Mouse (Mus musculus) liver, embryonic 14.5 days (tissue): ENCODE measurements at regions not wholly inside any gene's neighbourhood (a gene's known extent, or its start where the extent isn't known, plus 50 kb on each side); places are given as distances from the start of the nearest gene placed in this dataset.

Experiments used
- ATAC-seq: fragments of 200-750 bp; cut with Nextera tagmentation; 2 replicates; pipeline ENCODE4 v1.8.0; 2017; ENCODE audit warnings: moderate number of reproducible peaks, mild to moderate bottlenecking, moderate library complexity; ENCODE audit not compliant: insufficient read depth
- DNase-seq, 3 experiments: peaks; one replicate each; pipeline ENCODE4 v3.0.0-alpha.2; 2012 to 2013; ENCODE audit warnings: low read depth in 3 of 3, low spot score in 3 of 3
- H3K27ac ChIP-seq: fragments of 300-500 bp; sonication (generic); 2 replicates; pipeline ENCODE4 v1.5.1; 2014; ENCODE audit warnings: moderate library complexity, mild to moderate bottlenecking, control low read depth, inconsistent platforms
- H3K27me3 ChIP-seq: fragments of 300-500 bp; sonication (generic); 2 replicates; pipeline ENCODE4 v1.6.1; 2014; ENCODE audit warnings: mild to moderate bottlenecking, low read length, moderate library complexity; ENCODE audit not compliant: control insufficient read depth, insufficient read depth
- H3K36me3 ChIP-seq: fragments of 300-500 bp; sonication (generic); replicated peaks from 2 replicates; pipeline ENCODE4 v1.6.1; 2014; ENCODE audit warnings: low read depth; ENCODE audit not compliant: control insufficient read depth, insufficient read depth
- H3K4me1 ChIP-seq, 2 experiments: fragments of 200-500 bp in 1 of 2; fragments of 300-500 bp in 1 of 2; sonication (generic) in 1 of 2; replicated peaks; 2 replicates each; pipeline ENCODE4 v1.6.1; 2012 to 2014; ENCODE audit warnings: antibody characterized with exemption in 1 of 2, inconsistent platforms in 1 of 2, low read length in 1 of 2; ENCODE audit not compliant: control insufficient read depth in 2 of 2, insufficient read depth in 2 of 2
- H3K4me2 ChIP-seq: fragments of 300-500 bp; sonication (generic); 2 replicates; pipeline ENCODE4 v1.6.1; 2014; ENCODE audit warnings: low read depth, mild to moderate bottlenecking, control low read depth, moderate library complexity
- H3K4me3 ChIP-seq, 2 experiments: fragments of 200-500 bp in 1 of 2; fragments of 300-500 bp in 1 of 2; sonication (generic) in 1 of 2; 2 replicates each; pipeline ENCODE4 v1.5.1; 2012 to 2014; ENCODE audit warnings: low read depth in 2 of 2, low read length in 2 of 2, mild to moderate bottlenecking in 2 of 2, control low read depth in 1 of 2, inconsistent platforms in 1 of 2, moderate library complexity in 1 of 2; ENCODE audit not compliant: insufficient read depth in 1 of 2
- H3K9ac ChIP-seq: fragments of 300-500 bp; sonication (generic); replicated peaks from 2 replicates; pipeline ENCODE4 v1.6.1; 2014; ENCODE audit warnings: mild to moderate bottlenecking, control low read depth, moderate library complexity
- H3K9me3 ChIP-seq: fragments of 300-500 bp; sonication (generic); 2 replicates; pipeline ENCODE4 v1.6.1; 2016; ENCODE audit warnings: low read length, mixed read lengths; ENCODE audit not compliant: control insufficient read depth
- CTCF ChIP-seq: IDR thresholded peaks from 2 replicates; pipeline ENCODE4 v1.5.1; 2016; ENCODE audit warnings: antibody characterized with exemption, low read depth, control low read depth
- EP300 ChIP-seq: IDR thresholded peaks from 2 replicates; pipeline ENCODE4 v1.6.1; 2016; ENCODE audit warnings: antibody characterized with exemption, low read depth
- WGBS: fragments of 180-500 bp; shearing (Covaris S2); extraction: QIAGEN DNeasy Blood & Tissue Kit; methylation state at CpG from one replicate; pipeline ENCODE4 v1.1.7; 2014; ENCODE audit not compliant: insufficient replicate concordance; 5-methylcytosine and 5-hydroxymethylcytosine counted together

GRCm38 (mm10) chr1:163158491-163158890 lies 73.0 kb upstream of the Mroh9 start:
- no peak overlapping the region for H3K4me3 ChIP-seq
- H3K9ac ChIP-seq: no peak overlapping the region
- DNase-seq: no peak
- no peaks in the 10 kb centered on the region for H3K27me3 ChIP-seq
- H3K36me3 ChIP-seq: no peaks in the 10 kb centered on the region
- TF ChIP-seq EP300 (no peak), CTCF (no peak)
- no peak for ATAC-seq
- 45% methylated on average over 5 of the region's 5 CpGs for WGBS
- H3K27ac ChIP-seq: no peak overlapping the region
- no peaks in the 10 kb centered on the region for H3K9me3 ChIP-seq
- no peaks in the 10 kb centered on the region for H3K4me1 ChIP-seq
- no peak overlapping the region for H3K4me2 ChIP-seq

GRCm38 (mm10) chr1:163150203-163150855 lies 64.9 kb upstream of the Mroh9 start:
- WGBS: 27% methylated on average over 13 of the region's 13 CpGs
- Histone ChIP-seq H3K4me3 (no peak overlapping the region), H3K9me3 (no peaks in the 10 kb centered on the region), H3K4me1 (no peaks in the 10 kb centered on the region), H3K36me3 (no peaks in the 10 kb centered on the region), H3K4me2 (no peak overlapping the region), H3K27ac (no peak overlapping the region), H3K27me3 (no peaks in the 10 kb centered on the region), H3K9ac (no peak overlapping the region)
- no peak for TF ChIP-seq EP300
- peak; percentile 44; the same call in 1 of the 2 replicates for TF ChIP-seq CTCF
- DNase-seq (peak; percentile 0 to 7 (median 2)), ATAC-seq (no peak)

GRCm38 (mm10) chr1:163146641-163147040 lies 61.2 kb upstream of the Mroh9 start:
- no peak for TF ChIP-seq CTCF
- TF ChIP-seq EP300: no peak
- no peaks in the 10 kb centered on the region for H3K27me3 ChIP-seq
- 37% methylated on average over 1 of the region's 1 CpGs for WGBS
- DNase-seq (no peak), ATAC-seq (no peak)
- H3K27ac ChIP-seq: no peak overlapping the region
- no peaks in the 10 kb centered on the region for H3K9me3 ChIP-seq
- no peaks in the 10 kb centered on the region for H3K4me1 ChIP-seq
- no peak overlapping the region for H3K9ac ChIP-seq
- H3K36me3 ChIP-seq: no peaks in the 10 kb centered on the region
- no peak overlapping the region for H3K4me3 ChIP-seq
- no peak overlapping the region for H3K4me2 ChIP-seq

GRCm38 (mm10) chr1:163143113-163143512 lies 57.6 kb upstream of the Mroh9 start:
- H3K27ac ChIP-seq: no peak overlapping the region
- no peak overlapping the region for H3K4me3 ChIP-seq
- H3K4me2 ChIP-seq: no peak overlapping the region
- no peaks in the 10 kb centered on the region for H3K9me3 ChIP-seq
- H3K36me3 ChIP-seq: no peaks in the 10 kb centered on the region
- DNase-seq (no peak), ATAC-seq (no peak)
- WGBS: 52% methylated on average over 1 of the region's 1 CpGs
- no peaks in the 10 kb centered on the region for H3K4me1 ChIP-seq
- H3K27me3 ChIP-seq: no peaks in the 10 kb centered on the region
- H3K9ac ChIP-seq: no peak overlapping the region
- no peak for TF ChIP-seq CTCF
- no peak for TF ChIP-seq EP300

GRCm38 (mm10) chr1:163141471-163141870 lies 56.0 kb upstream of the Mroh9 start:
- H3K27me3 ChIP-seq: no peaks in the 10 kb centered on the region
- H3K36me3 ChIP-seq: no peaks in the 10 kb centered on the region
- H3K4me1 ChIP-seq: no peaks in the 10 kb centered on the region
- no peak overlapping the region for H3K27ac ChIP-seq
- no peak overlapping the region for H3K4me2 ChIP-seq
- DNase-seq: no peak
- TF ChIP-seq EP300: no peak
- no peaks in the 10 kb centered on the region for H3K9me3 ChIP-seq
- no peak for ATAC-seq
- H3K4me3 ChIP-seq: no peak overlapping the region
- no peak overlapping the region for H3K9ac ChIP-seq
- 46% methylated on average over 1 of the region's 1 CpGs for WGBS
